Mouse (Mus musculus) midbrain, embryonic 10.5 days (tissue): ENCODE measurements around the gene Nmur2. TPM values are rescaled to one million over a fixed set of nuclear protein-coding genes. Genes with fewer than 3 reads are reported as not detected.
A peak's percentile ranks its signal among the peaks of the same experiment; 100 is the strongest.

Experiments
- DNase-seq: peaks from one replicate; pipeline ENCODE4 v3.0.0-alpha.2; 2017; ENCODE audit warnings: low spot score
- H3K27ac ChIP-seq: fragments of 300-500 bp; sonication (generic); replicated peaks from 2 replicates; pipeline ENCODE4 v1.5.1; 2016; ENCODE audit warnings: mild to moderate bottlenecking
- H3K27me3 ChIP-seq: fragments of 300-500 bp; sonication (generic); 2 replicates; pipeline ENCODE4 v1.6.1; 2016; ENCODE audit warnings: low read depth, mild to moderate bottlenecking; ENCODE audit not compliant: poor library complexity, severe bottlenecking
- H3K36me3 ChIP-seq: fragments of 300-500 bp; sonication (generic); 2 replicates; pipeline ENCODE4 v1.6.1; 2016; ENCODE audit warnings: mild to moderate bottlenecking, moderate library complexity
- H3K4me1 ChIP-seq: fragments of 300-500 bp; sonication (generic); 2 replicates; pipeline ENCODE4 v1.6.1; 2016
- H3K4me3 ChIP-seq: fragments of 300-500 bp; sonication (generic); 2 replicates; pipeline ENCODE4 v1.5.1; 2016; ENCODE audit warnings: mild to moderate bottlenecking, moderate library complexity
- H3K9me3 ChIP-seq: fragments of 300-500 bp; sonication (generic); replicated peaks from 2 replicates; pipeline ENCODE4 v1.6.1; 2016; ENCODE audit warnings: mild to moderate bottlenecking
- WGBS: fragments of 180-500 bp; shearing (Covaris S2); methylation state at CpG from one replicate; pipeline ENCODE4 v1.1.7; 2016; 5-methylcytosine and 5-hydroxymethylcytosine counted together
- polyA plus RNA-seq: library from polyadenylated mRNA; unstranded; fragments of >200 nt; fragmentation: Nextera tagmentation; extraction: Ambion mirVana; gene quantifications from 2 replicates; pipeline ENCODE4 v1.2.1, GENCODE M21; 2016

Gene Nmur2
- polyA plus RNA-seq, 1 experiment from 2014 or later = not detected

- Histone ChIP-seq H3K27ac (no peak overlapping the region), H3K36me3 (no peaks in the 10 kb centered on the region), H3K4me3 (no peak overlapping the region), H3K9me3 (no peaks in the 10 kb centered on the region), H3K4me1 (no peaks in the 10 kb centered on the region), H3K27me3 (no peaks in the 10 kb centered on the region)
- 71% methylated on average over 1 of the region's 1 CpGs for WGBS
- DNase-seq = no peak
These were observed 48.0 kb downstream of the Nmur2 start for GRCm38 (mm10) chr11:55992799-55993198.

- WGBS = 83% methylated on average over 3 of the region's 3 CpGs
- no peaks in the 10 kb centered on the region for H3K4me1 ChIP-seq
- no peaks in the 10 kb centered on the region for H3K36me3 ChIP-seq
- no peak overlapping the region for H3K27ac ChIP-seq
- H3K27me3 ChIP-seq = no peaks in the 10 kb centered on the region
- no peaks in the 10 kb centered on the region for H3K9me3 ChIP-seq
- H3K4me3 ChIP-seq = no peak overlapping the region
- DNase-seq = no peak
These were observed 48.7 kb downstream of the Nmur2 start for GRCm38 (mm10) chr11:55992148-55992547.

GRCm38 (mm10) chr11:55991505-55992066 lies 49.2 kb downstream of the Nmur2 start:
- no peak overlapping the region for H3K27ac ChIP-seq
- no peaks in the 10 kb centered on the region for H3K36me3 ChIP-seq
- no peaks in the 10 kb centered on the region for H3K4me1 ChIP-seq
- no peaks in the 10 kb centered on the region for H3K9me3 ChIP-seq
- 16% methylated on average over 8 of the region's 8 CpGs for WGBS
- H3K4me3 ChIP-seq = no peak overlapping the region
- no peaks in the 10 kb centered on the region for H3K27me3 ChIP-seq
- peak; percentile 54 for DNase-seq

GRCm38 (mm10) chr11:55984643-55985042 lies 56.2 kb downstream of the Nmur2 start:
- Histone ChIP-seq H3K36me3 (no peaks in the 10 kb centered on the region), H3K27me3 (no peaks in the 10 kb centered on the region), H3K4me3 (no peak overlapping the region), H3K4me1 (no peaks in the 10 kb centered on the region), H3K9me3 (0 out of 2 replicates have a peak, but pooled peaks cover 2% of the 10 kb centered on the region), H3K27ac (no peak overlapping the region)
- WGBS = 76% methylated on average over 3 of the region's 3 CpGs
- no peak for DNase-seq

GRCm38 (mm10) chr11:55981656-55982055 lies 59.2 kb downstream of the Nmur2 start:
- no peaks in the 10 kb centered on the region for H3K36me3 ChIP-seq
- peak; percentile 19 for DNase-seq
- H3K27ac ChIP-seq = no peak overlapping the region
- H3K4me3 ChIP-seq = no peak overlapping the region
- 87% methylated on average over 1 of the region's 1 CpGs for WGBS
- H3K27me3 ChIP-seq = no peaks in the 10 kb centered on the region
- H3K4me1 ChIP-seq = no peaks in the 10 kb centered on the region
- 0 out of 2 replicates have a peak, but pooled peaks cover 2% of the 10 kb centered on the region for H3K9me3 ChIP-seq

- no peak for DNase-seq
- no peaks in the 10 kb centered on the region for H3K27me3 ChIP-seq
- H3K4me3 ChIP-seq = no peak overlapping the region
These were observed 62.7 kb downstream of the Nmur2 start for GRCm38 (mm10) chr11:55978146-55978545.

More at GRCm38 (mm10) chr11:55978146-55978545, 62.7 kb downstream of the Nmur2 start:
- H3K36me3 ChIP-seq = no peaks in the 10 kb centered on the region
- no peaks in the 10 kb centered on the region for H3K9me3 ChIP-seq
- peaks cover 3% of the 10 kb centered on the region; the same call in 1 of the 2 replicates for H3K4me1 ChIP-seq
- no peak overlapping the region for H3K27ac ChIP-seq
- 84% methylated on average over 6 of the region's 6 CpGs for WGBS
